Mouse (Mus musculus): Measurements from ENCODE around the gene Adra2b. TPM values are rescaled to one million over a fixed set of nuclear protein-coding genes. Genes with fewer than 3 reads are reported as not detected.

The Adra2b gene
- polyA plus RNA-seq, 1 experiment from 2014 or later = 2.0 TPM

Other genes with a start within 250 kb of the Adra2b start
- gene Ncaph, start 229.3 kb upstream of the Adra2b start, polyA plus RNA-seq (2014; fragmentation: Nextera tagmentation; extraction: Ambion mirVana) = 96.7 and 103 TPM in 2 replicates
- 15.6 and 15.7 TPM in 2 replicates for gene Itpripl1, start 219.8 kb upstream of the Adra2b start, polyA plus RNA-seq (2014; fragmentation: Nextera tagmentation; extraction: Ambion mirVana)
- 1.9 and 4.0 TPM in 2 replicates for gene 1810024B03Rik, start 154.9 kb upstream of the Adra2b start, polyA plus RNA-seq (2014; fragmentation: Nextera tagmentation; extraction: Ambion mirVana)
- 100 and 110 TPM in 2 replicates for gene Snrnp200, start 154.8 kb upstream of the Adra2b start, polyA plus RNA-seq (2014; fragmentation: Nextera tagmentation; extraction: Ambion mirVana)
- 58.8 and 72.2 TPM in 2 replicates for gene Ciao1, start 115.4 kb upstream of the Adra2b start, polyA plus RNA-seq (2014; fragmentation: Nextera tagmentation; extraction: Ambion mirVana)
- 27.4 and 30.4 TPM in 2 replicates for gene Tmem127, start 115.3 kb upstream of the Adra2b start, polyA plus RNA-seq (2014; fragmentation: Nextera tagmentation; extraction: Ambion mirVana)
- 80.2 and 84.7 TPM in 2 replicates for gene Stard7, start 93.0 kb upstream of the Adra2b start, polyA plus RNA-seq (2014; fragmentation: Nextera tagmentation; extraction: Ambion mirVana)
- gene Dusp2, start 27.0 kb upstream of the Adra2b start, polyA plus RNA-seq (2014; fragmentation: Nextera tagmentation; extraction: Ambion mirVana) = 7.0 TPM in 2 replicates
- not detected in 2 replicates for gene Astl, start 24.6 kb upstream of the Adra2b start, polyA plus RNA-seq (2014; fragmentation: Nextera tagmentation; extraction: Ambion mirVana)
- gene Gpat2, start 62.0 kb downstream of the Adra2b start, polyA plus RNA-seq (2014; fragmentation: Nextera tagmentation; extraction: Ambion mirVana) = 0.08 TPM in 1 of 2 replicates, not detected in the other
- gene Fahd2a, start 81.4 kb downstream of the Adra2b start, polyA plus RNA-seq (2014; fragmentation: Nextera tagmentation; extraction: Ambion mirVana) = 22.7 and 24.8 TPM in 2 replicates
- gene Kcnip3, start 158.9 kb downstream of the Adra2b start, polyA plus RNA-seq (2014; fragmentation: Nextera tagmentation; extraction: Ambion mirVana) = 3.1 and 3.4 TPM in 2 replicates
- 0.62 and 0.89 TPM in 2 replicates for gene Prom2, start 178.3 kb downstream of the Adra2b start, polyA plus RNA-seq (2014; fragmentation: Nextera tagmentation; extraction: Ambion mirVana)
- gene Zfp661, start 223.9 kb downstream of the Adra2b start, polyA plus RNA-seq (2014; fragmentation: Nextera tagmentation; extraction: Ambion mirVana) = 8.7 and 9.8 TPM in 2 replicates
- 149 and 154 TPM in 2 replicates for gene Mrps5, start 224.0 kb downstream of the Adra2b start, polyA plus RNA-seq (2014; fragmentation: Nextera tagmentation; extraction: Ambion mirVana)